Mouse (Mus musculus): Measurements from ENCODE around the gene Gm3336. TPM values are rescaled to one million over a fixed set of nuclear protein-coding genes. Genes with fewer than 3 reads are reported as not detected.

The Gm3336 gene
- polyA plus RNA-seq, 1 experiment = 0.61 TPM

- Histone ChIP-seq H3K4me1 (ENCODE audit: control insufficient read depth, insufficient read depth, low read length) (peaks cover 3% of the 10 kb centered on the region; the same call in 1 of the 2 replicates), H3K36me3 (ENCODE audit: control insufficient read depth, insufficient read depth, low read length) (no peaks in the 10 kb centered on the region), H3K27me3 (replicated peaks; ENCODE audit: control insufficient read depth, insufficient read depth, low read length) (no peaks in the 10 kb centered on the region), H3K27ac (ENCODE audit: insufficient read depth, low read depth, low read length) (no peak overlapping the region), H3K4me3 (ENCODE audit: insufficient read depth, low read depth, low read length) (no peak overlapping the region)
- no peak for DNase-seq
- TF ChIP-seq CTCF (conservative IDR thresholded peaks at IDR 0.05; ENCODE audit: insufficient read depth, insufficient read length, low read depth, low read length) (no peak), POLR2A (IDR thresholded peaks at IDR 0.05; ENCODE audit: low read depth, low read length) (peak; percentile 36)
- WGBS = 85% methylated on average over 40 of the region's 40 CpGs
These were observed 1.6 kb upstream of the Gm3336 start for GRCm38 (mm10) chr8:70716521-70717400.

- Histone ChIP-seq H3K36me3 (ENCODE audit: control insufficient read depth, insufficient read depth, low read length) (no peaks in the 10 kb centered on the region), H3K27me3 (replicated peaks; ENCODE audit: control insufficient read depth, insufficient read depth, low read length) (no peaks in the 10 kb centered on the region), H3K4me1 (ENCODE audit: control insufficient read depth, insufficient read depth, low read length) (peaks cover 7% of the 10 kb centered on the region; the same call in 1 of the 2 replicates), H3K4me3 (ENCODE audit: insufficient read depth, low read depth, low read length) (no peak overlapping the region), H3K27ac (ENCODE audit: insufficient read depth, low read depth, low read length) (no peak overlapping the region)
- DNase-seq = peak; percentile 70
- TF ChIP-seq CTCF (conservative IDR thresholded peaks at IDR 0.05; ENCODE audit: insufficient read depth, insufficient read length, low read depth, low read length) (no peak), POLR2A (IDR thresholded peaks at IDR 0.05; ENCODE audit: low read depth, low read length) (no peak)
- 32% methylated on average over 9 of the region's 9 CpGs for WGBS
These were observed 1.5 kb downstream of the Gm3336 start for GRCm38 (mm10) chr8:70719796-70720270.

GRCm38 (mm10) chr8:70720739-70721138 is 2.4 kb downstream of the Gm3336 start:
- Histone ChIP-seq H3K4me1 (ENCODE audit: control insufficient read depth, insufficient read depth, low read length) (peaks cover 7% of the 10 kb centered on the region; the same call in 1 of the 2 replicates), H3K4me3 (ENCODE audit: insufficient read depth, low read depth, low read length) (no peak overlapping the region), H3K27me3 (replicated peaks; ENCODE audit: control insufficient read depth, insufficient read depth, low read length) (no peaks in the 10 kb centered on the region), H3K27ac (ENCODE audit: insufficient read depth, low read depth, low read length) (no peak overlapping the region), H3K36me3 (ENCODE audit: control insufficient read depth, insufficient read depth, low read length) (no peaks in the 10 kb centered on the region)
- TF ChIP-seq POLR2A (IDR thresholded peaks at IDR 0.05; ENCODE audit: low read depth, low read length) (no peak), CTCF (conservative IDR thresholded peaks at IDR 0.05; ENCODE audit: insufficient read depth, insufficient read length, low read depth, low read length) (peak; percentile 96)
- 4% methylated on average over 3 of the region's 3 CpGs for WGBS
- peak; percentile 89 for DNase-seq

GRCm38 (mm10) chr8:70721601-70722000 is 3.3 kb downstream of the Gm3336 start:
- Histone ChIP-seq H3K27me3 (replicated peaks; ENCODE audit: control insufficient read depth, insufficient read depth, low read length) (no peaks in the 10 kb centered on the region), H3K4me1 (ENCODE audit: control insufficient read depth, insufficient read depth, low read length) (peaks cover 7% of the 10 kb centered on the region; the same call in 1 of the 2 replicates), H3K36me3 (ENCODE audit: control insufficient read depth, insufficient read depth, low read length) (no peaks in the 10 kb centered on the region; the same call in 1 of the 2 replicates), H3K4me3 (ENCODE audit: insufficient read depth, low read depth, low read length) (peak overlapping the region; percentile 46; the same call in 1 of the 2 replicates), H3K27ac (ENCODE audit: insufficient read depth, low read depth, low read length) (peak overlapping the region; percentile 100)
- no peak for DNase-seq
- TF ChIP-seq POLR2A (IDR thresholded peaks at IDR 0.05; ENCODE audit: low read depth, low read length) = no peak
- TF ChIP-seq CTCF (conservative IDR thresholded peaks at IDR 0.05; ENCODE audit: insufficient read depth, insufficient read length, low read depth, low read length) = no peak
- WGBS = 77% methylated on average over 8 of the region's 8 CpGs

- TF ChIP-seq CTCF (conservative IDR thresholded peaks at IDR 0.05; ENCODE audit: insufficient read depth, insufficient read length, low read depth, low read length) (no peak), POLR2A (IDR thresholded peaks at IDR 0.05; ENCODE audit: low read depth, low read length) (peak; percentile 30)
- peak within 1 kb of the TSS; percentile 74 for H3K4me3 ChIP-seq (ENCODE audit: insufficient read depth, low read depth, low read length)
- 24% methylated on average over 7 of the region's 7 CpGs for WGBS
- peak; percentile 98 for DNase-seq
- peak within 1 kb of the TSS; percentile 100 for H3K27ac ChIP-seq (ENCODE audit: insufficient read depth, low read depth, low read length)
- peaks cover 7% of the 10 kb centered on the region; the same call in 1 of the 2 replicates for H3K4me1 ChIP-seq (ENCODE audit: control insufficient read depth, insufficient read depth, low read length)
- H3K36me3 ChIP-seq (ENCODE audit: control insufficient read depth, insufficient read depth, low read length) = no peaks in the 10 kb centered on the region; the same call in 1 of the 2 replicates
- no peaks in the 10 kb centered on the region for H3K27me3 ChIP-seq (replicated peaks; ENCODE audit: control insufficient read depth, insufficient read depth, low read length)
These were observed 5.3 kb downstream of the Gm3336 start, which contains the start of gene Pde4c for GRCm38 (mm10) chr8:70723486-70724210. Gene Pde4c (plus strand): TSS chr8:70723720.

GRCm38 (mm10) chr8:70724216-70724615 is 5.9 kb downstream of the Gm3336 start:
- Histone ChIP-seq H3K36me3 (ENCODE audit: control insufficient read depth, insufficient read depth, low read length) (no peaks in the 10 kb centered on the region; the same call in 1 of the 2 replicates), H3K4me1 (ENCODE audit: control insufficient read depth, insufficient read depth, low read length) (peaks cover 7% of the 10 kb centered on the region; the same call in 1 of the 2 replicates), H3K4me3 (ENCODE audit: insufficient read depth, low read depth, low read length) (peak overlapping the region; percentile 74), H3K27ac (ENCODE audit: insufficient read depth, low read depth, low read length) (peak overlapping the region; percentile 100), H3K27me3 (replicated peaks; ENCODE audit: control insufficient read depth, insufficient read depth, low read length) (no peaks in the 10 kb centered on the region)
- no peak for TF ChIP-seq POLR2A (IDR thresholded peaks at IDR 0.05; ENCODE audit: low read depth, low read length)
- TF ChIP-seq CTCF (conservative IDR thresholded peaks at IDR 0.05; ENCODE audit: insufficient read depth, insufficient read length, low read depth, low read length) = no peak
- WGBS = 33% methylated on average over 12 of the region's 12 CpGs
- peak; percentile 51 for DNase-seq
